Mouse (Mus musculus) limb, embryonic 14.5 days (tissue): ENCODE measurements at regions not wholly inside any gene's neighbourhood (a gene's known extent, or its start where the extent isn't known, plus 50 kb on each side); places are given as distances from the start of the nearest gene placed in this dataset.

Source experiments
- ATAC-seq: fragments of 200-750 bp; cut with Nextera tagmentation; 2 replicates; pipeline ENCODE4 v1.8.0; 2017; ENCODE audit warnings: low read depth, moderate number of reproducible peaks, moderate TSS enrichment; ENCODE audit not compliant: low FRiP score
- DNase-seq: peaks from one replicate; pipeline ENCODE4 v3.0.0-alpha.2; 2015; ENCODE audit warnings: low spot score
- H3K27ac ChIP-seq: fragments of 300-500 bp; sonication (generic); replicated peaks from 2 replicates; pipeline ENCODE4 v1.5.1; 2014; ENCODE audit warnings: low read depth, mild to moderate bottlenecking, low read length, moderate library complexity, mixed read lengths
- H3K27me3 ChIP-seq: fragments of 300-500 bp; sonication (generic); 2 replicates; pipeline ENCODE4 v1.6.1; 2014; ENCODE audit warnings: low read length, mixed read lengths; ENCODE audit not compliant: control insufficient read depth, insufficient read depth
- H3K36me3 ChIP-seq: fragments of 300-500 bp; sonication (generic); 2 replicates; pipeline ENCODE4 v1.6.1; 2014; ENCODE audit warnings: mild to moderate bottlenecking, low read length, moderate library complexity, mixed read lengths; ENCODE audit not compliant: control insufficient read depth, insufficient read depth
- H3K4me1 ChIP-seq: fragments of 300-500 bp; sonication (generic); 2 replicates; pipeline ENCODE4 v1.6.1; 2014; ENCODE audit warnings: antibody characterized with exemption, low read length, mixed read lengths; ENCODE audit not compliant: control insufficient read depth, insufficient read depth
- H3K4me2 ChIP-seq: fragments of 300-500 bp; sonication (generic); replicated peaks from 2 replicates; pipeline ENCODE4 v1.6.1; 2014; ENCODE audit warnings: low read depth, mild to moderate bottlenecking, low read length, moderate library complexity; ENCODE audit not compliant: severe bottlenecking
- H3K4me3 ChIP-seq: fragments of 300-500 bp; sonication (generic); replicated peaks from 2 replicates; pipeline ENCODE4 v1.5.1; 2014; ENCODE audit warnings: low read length
- H3K9ac ChIP-seq: fragments of 300-500 bp; sonication (generic); 2 replicates; pipeline ENCODE4 v1.6.1; 2014; ENCODE audit warnings: mild to moderate bottlenecking, low read depth, low read length, moderate library complexity; ENCODE audit not compliant: severe bottlenecking
- H3K9me3 ChIP-seq: fragments of 300-500 bp; sonication (generic); 2 replicates; pipeline ENCODE4 v1.6.1; 2016; ENCODE audit warnings: low read length; ENCODE audit not compliant: control insufficient read depth
- POLR2A ChIP-seq: fragments of 200-500 bp; IDR thresholded peaks from 2 replicates; pipeline ENCODE4 v1.8.0; 2012; ENCODE audit warnings: inconsistent platforms, mild to moderate bottlenecking, moderate library complexity, borderline replicate concordance; ENCODE audit not compliant: insufficient read depth, insufficient read length; ENCODE audit errors: extremely low read depth
- WGBS: fragments of 180-500 bp; shearing (Covaris S2); extraction: QIAGEN DNeasy Blood & Tissue Kit; methylation state at CpG from one replicate; pipeline ENCODE4 v1.1.7; 2014; 5-methylcytosine and 5-hydroxymethylcytosine counted together

DNA sequence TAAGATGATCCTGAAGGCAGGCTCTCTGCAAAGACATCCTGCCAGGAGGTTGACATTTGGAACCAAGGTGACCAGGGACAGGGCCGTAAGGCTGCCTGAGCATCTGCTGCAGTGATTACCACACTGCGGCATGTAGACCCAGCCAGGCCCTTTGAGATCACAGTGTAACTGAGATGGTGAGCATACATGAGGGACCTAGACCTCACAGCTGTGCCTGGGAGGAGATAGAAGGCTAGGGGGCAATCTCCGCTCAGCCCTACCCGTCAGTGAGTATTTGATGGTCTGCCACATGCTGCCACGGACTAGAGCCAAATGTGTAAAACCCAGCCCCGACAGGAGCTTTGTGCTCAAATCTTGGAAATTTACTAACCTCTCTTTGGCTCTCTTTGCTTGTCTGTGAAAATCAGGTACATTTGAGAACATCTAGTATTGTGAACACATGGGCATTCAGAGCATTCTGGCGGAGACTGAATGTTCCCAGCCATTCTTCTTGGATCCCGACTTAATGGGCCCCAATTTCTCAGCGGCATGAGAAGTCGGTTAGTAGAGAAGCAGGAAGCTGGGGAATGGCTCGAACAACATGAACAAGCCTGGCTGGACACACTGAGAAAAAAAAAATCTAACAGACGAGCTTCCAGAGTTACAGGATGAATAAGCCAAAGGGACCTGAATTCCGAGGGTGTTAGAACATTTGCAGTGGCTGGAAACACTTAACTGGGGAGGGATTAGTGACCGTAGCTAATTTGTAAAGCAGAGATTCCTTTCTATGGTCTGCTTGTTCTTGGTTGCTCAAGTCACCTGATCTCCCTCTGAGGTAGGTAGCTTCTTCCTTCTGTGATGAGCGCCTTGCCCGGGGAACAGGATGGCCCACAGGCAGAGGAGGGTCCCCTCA is 61.8 kb downstream of the Fam43a start:
- no peak overlapping the region for H3K4me3 ChIP-seq
- no peak overlapping the region for H3K9ac ChIP-seq
- DNase-seq (peak; percentile 25), ATAC-seq (peak; percentile 62; the same call in 1 of the 2 replicates)
- H3K9me3 ChIP-seq = no peaks in the 10 kb centered on the region
- H3K27ac ChIP-seq = 0 out of 2 replicates have a peak overlapping the region, but pooled peaks have one; percentile 38
- H3K27me3 ChIP-seq = peaks cover 3% of the 10 kb centered on the region; the same call in 1 of the 2 replicates
- no peak overlapping the region for H3K4me2 ChIP-seq
- 52% methylated on average over 16 of the region's 16 CpGs for WGBS
- peaks cover 12% of the 10 kb centered on the region for H3K4me1 ChIP-seq
- no peaks in the 10 kb centered on the region for H3K36me3 ChIP-seq
- TF ChIP-seq POLR2A = no peak

DNA sequence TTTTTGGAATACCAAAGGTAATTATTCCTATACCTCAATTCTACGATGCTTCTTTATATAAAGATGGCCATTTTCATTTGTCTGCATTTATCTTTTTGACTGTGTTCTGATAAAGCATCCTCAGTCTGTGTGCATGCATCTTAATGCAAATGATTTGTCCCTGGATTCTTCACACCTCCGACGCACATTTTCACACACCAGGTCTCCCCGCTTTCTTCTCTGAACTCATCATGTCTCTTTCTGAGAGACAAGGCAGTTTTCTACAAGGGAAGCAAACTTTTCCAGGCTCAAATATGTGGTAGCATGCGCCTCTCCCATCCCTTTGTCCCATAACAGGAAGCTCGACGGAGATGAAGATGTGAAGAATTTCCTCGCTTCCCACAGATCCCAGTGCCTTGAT is 63.5 kb downstream of the Fam43a start:
- no peak overlapping the region for H3K9ac ChIP-seq
- no peak overlapping the region for H3K27ac ChIP-seq
- ATAC-seq (no peak), DNase-seq (no peak)
- WGBS = 58% methylated on average over 8 of the region's 8 CpGs
- peaks cover 3% of the 10 kb centered on the region; the same call in 1 of the 2 replicates for H3K27me3 ChIP-seq
- H3K4me2 ChIP-seq = no peak overlapping the region
- H3K4me3 ChIP-seq = no peak overlapping the region
- H3K36me3 ChIP-seq = no peaks in the 10 kb centered on the region
- no peaks in the 10 kb centered on the region for H3K9me3 ChIP-seq
- peaks cover 12% of the 10 kb centered on the region for H3K4me1 ChIP-seq
- no peak for TF ChIP-seq POLR2A

DNA sequence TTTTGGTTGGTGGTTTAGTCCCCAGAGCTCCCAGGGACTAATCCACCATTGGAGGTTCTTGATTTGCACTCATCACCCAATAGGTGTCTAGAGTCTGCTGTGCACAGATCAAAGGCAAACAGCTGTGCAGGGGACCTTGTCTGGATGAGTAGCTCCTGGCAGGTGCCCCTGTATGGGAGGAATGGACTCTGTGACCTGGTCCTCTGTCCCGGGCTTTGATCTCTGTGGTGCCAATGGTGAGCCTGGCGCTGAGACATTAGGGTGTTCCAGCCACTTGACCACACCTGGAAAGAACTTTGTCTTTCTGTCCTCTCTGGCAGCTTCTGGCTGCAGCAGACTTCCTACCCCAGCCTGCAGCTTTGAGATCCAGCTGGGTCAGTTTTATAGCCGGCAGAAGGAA is 64.4 kb downstream of the Fam43a start:
- no peak for TF ChIP-seq POLR2A
- H3K4me3 ChIP-seq = no peak overlapping the region
- H3K4me2 ChIP-seq = no peak overlapping the region
- no peaks in the 10 kb centered on the region for H3K9me3 ChIP-seq
- H3K27me3 ChIP-seq = peaks cover 3% of the 10 kb centered on the region; the same call in 1 of the 2 replicates
- WGBS = 45% methylated on average over 3 of the region's 3 CpGs
- no peak overlapping the region for H3K27ac ChIP-seq
- H3K4me1 ChIP-seq = peaks cover 12% of the 10 kb centered on the region
- no peak for DNase-seq
- no peaks in the 10 kb centered on the region for H3K36me3 ChIP-seq
- ATAC-seq = no peak
- no peak overlapping the region for H3K9ac ChIP-seq

DNA sequence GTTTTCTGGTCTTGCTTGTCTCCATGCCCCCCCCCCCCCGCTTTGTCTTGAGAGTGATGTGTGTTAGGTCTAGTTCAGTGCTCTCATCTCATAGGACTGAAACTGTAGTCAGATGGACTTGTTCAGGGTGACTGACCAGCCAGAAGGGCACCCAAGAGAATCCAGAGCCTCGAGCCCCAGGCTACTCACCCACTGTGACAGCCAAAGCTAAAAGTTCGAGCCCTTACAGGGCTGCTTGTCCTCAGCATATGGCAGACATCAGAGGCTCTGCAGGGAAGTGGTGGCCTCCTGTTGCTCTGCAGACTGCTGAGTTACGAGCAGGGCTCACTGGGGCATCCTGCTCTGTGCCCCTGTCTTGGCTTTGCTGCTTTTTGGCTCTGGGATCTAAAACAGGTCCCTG is 64.9 kb downstream of the Fam43a start:
- 38% methylated on average over 4 of the region's 4 CpGs for WGBS
- Histone ChIP-seq H3K9ac (no peak overlapping the region), H3K4me1 (peaks cover 12% of the 10 kb centered on the region), H3K27ac (no peak overlapping the region), H3K4me2 (no peak overlapping the region), H3K36me3 (no peaks in the 10 kb centered on the region), H3K27me3 (peaks cover 3% of the 10 kb centered on the region; the same call in 1 of the 2 replicates), H3K9me3 (no peaks in the 10 kb centered on the region), H3K4me3 (no peak overlapping the region)
- TF ChIP-seq POLR2A = no peak
- ATAC-seq (no peak), DNase-seq (no peak)

DNA sequence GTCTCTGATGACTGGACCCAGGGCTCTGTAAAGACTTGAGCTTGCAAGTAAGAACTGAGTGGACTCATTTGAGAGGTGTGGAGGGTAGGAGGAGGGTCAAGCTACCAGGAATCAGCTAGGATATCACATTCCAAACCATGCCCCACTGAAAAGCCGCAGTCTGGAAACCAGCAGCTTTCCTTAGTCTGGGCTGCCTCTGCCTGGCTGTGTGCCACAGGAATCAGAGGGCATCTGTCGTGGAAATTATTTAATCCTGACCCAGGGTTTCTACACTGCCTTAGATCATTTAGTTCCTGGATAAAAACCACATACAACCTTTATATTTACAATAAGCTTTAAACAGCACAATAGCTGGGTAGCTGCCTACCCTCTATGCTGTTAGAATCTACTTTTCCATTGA is 66.4 kb downstream of the Fam43a start:
- Histone ChIP-seq H3K9ac (no peak overlapping the region), H3K27me3 (peaks cover 3% of the 10 kb centered on the region; the same call in 1 of the 2 replicates), H3K4me1 (peaks cover 12% of the 10 kb centered on the region), H3K4me2 (no peak overlapping the region), H3K36me3 (no peaks in the 10 kb centered on the region), H3K4me3 (no peak overlapping the region), H3K27ac (no peak overlapping the region), H3K9me3 (no peaks in the 10 kb centered on the region)
- DNase-seq = no peak
- 22% methylated on average over 2 of the region's 2 CpGs for WGBS
- no peak for ATAC-seq
- no peak for TF ChIP-seq POLR2A
